Mouse (Mus musculus) megakaryocyte, embryonic 14.5 days (primary cell): ENCODE measurements around the gene Lat2.

Source experiments
- FLI1 ChIP-seq: IDR thresholded peaks from 2 replicates; pipeline ENCODE4 v1.6.1; 2012; ENCODE audit warnings: low read length, inconsistent platforms, mixed read lengths
- GATA1 ChIP-seq: IDR thresholded peaks from 3 replicates; pipeline ENCODE4 v1.6.1; 2012; ENCODE audit warnings: mixed read lengths, low read length, inconsistent platforms, borderline replicate concordance

GRCm38 (mm10) chr5:134555463-134556164 is 59.2 kb downstream of the Lat2 start:
- no peak for TF ChIP-seq GATA1
- TF ChIP-seq FLI1, result no peak
